Mouse (Mus musculus) skeletal muscle tissue, adult 2 months (tissue): ENCODE results near the gene Col5a1.

Experiments
- DNase-seq: peaks from one replicate; pipeline ENCODE4 v3.0.0-alpha.2; 2012; ENCODE audit warnings: low read depth, low spot score

Col5a1 gene

DNA sequence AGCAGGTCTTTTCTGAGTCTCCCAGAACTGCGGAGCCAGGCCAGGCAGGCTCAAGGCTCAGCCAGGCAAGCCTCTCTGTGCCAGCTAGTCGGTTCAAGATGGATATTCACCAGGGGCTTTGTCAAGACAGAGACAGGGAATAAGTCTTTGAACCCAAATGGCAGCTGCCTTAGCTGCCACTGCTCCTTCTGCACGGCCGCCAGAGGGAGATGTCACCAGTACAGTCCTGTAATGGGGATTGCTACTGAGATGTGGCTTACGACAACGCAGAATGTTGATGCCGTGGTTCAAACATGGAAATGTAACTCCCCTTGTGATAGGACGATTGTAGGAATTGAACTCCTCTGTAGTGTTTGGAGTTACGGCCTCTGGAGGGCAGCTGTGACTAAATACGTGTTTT lies 199.9 kb downstream of the Col5a1 start:
- DNase-seq, result no peak

DNA sequence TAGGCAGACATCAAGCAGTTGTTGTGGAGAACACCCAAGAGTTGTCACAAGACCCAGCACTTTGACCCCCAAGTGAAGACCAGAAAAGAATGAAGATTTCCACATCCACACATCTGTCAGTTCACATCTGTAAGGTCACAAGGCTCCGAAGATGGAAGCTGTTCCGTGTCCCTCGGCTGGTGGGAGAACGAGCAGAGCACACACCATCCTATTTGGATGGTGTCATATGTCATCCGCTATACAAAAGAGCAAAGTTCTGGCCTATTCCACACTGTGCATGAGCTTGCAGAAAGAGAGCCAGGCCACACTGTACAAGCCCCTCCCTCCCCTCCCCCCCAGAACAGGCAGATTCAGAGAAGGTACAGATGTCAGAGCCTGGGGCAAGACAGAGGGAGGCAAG lies 202.9 kb downstream of the Col5a1 start:
- no peak for DNase-seq
